Mouse (Mus musculus) thymus, adult 2 months (tissue): ENCODE measurements at regions not wholly inside any gene's neighbourhood (a gene's known extent, or its start where the extent isn't known, plus 50 kb on each side); places are given as distances from the start of the nearest gene placed in this dataset.

Experiments
- DNase-seq: peaks from one replicate; pipeline ENCODE4 v3.0.0; 2021
- H3K27ac ChIP-seq: fragments of 200-500 bp; 2 replicates; pipeline ENCODE4 v1.5.1; 2012; ENCODE audit warnings: low read length, control low read depth; ENCODE audit not compliant: control insufficient read depth, insufficient read depth
- H3K27me3 ChIP-seq: fragments of 200-500 bp; 2 replicates; pipeline ENCODE4 v1.6.1; 2012; ENCODE audit warnings: mild to moderate bottlenecking, low read length, moderate library complexity, mixed read lengths; ENCODE audit not compliant: control insufficient read depth, insufficient read depth
- H3K36me3 ChIP-seq: fragments of 200-500 bp; 2 replicates; pipeline ENCODE4 v1.6.1; 2012; ENCODE audit warnings: mild to moderate bottlenecking, low read length, moderate library complexity; ENCODE audit not compliant: control insufficient read depth, insufficient read depth
- H3K4me1 ChIP-seq: fragments of 200-500 bp; replicated peaks from 2 replicates; pipeline ENCODE4 v1.6.1; 2012; ENCODE audit warnings: low read length; ENCODE audit not compliant: control insufficient read depth, insufficient read depth
- H3K4me3 ChIP-seq: fragments of 200-500 bp; 2 replicates; pipeline ENCODE4 v1.5.1; 2012; ENCODE audit warnings: mild to moderate bottlenecking, low read length, control low read depth, moderate library complexity; ENCODE audit not compliant: control insufficient read depth, insufficient read depth
- CTCF ChIP-seq: fragments of 200-500 bp; IDR thresholded peaks from 2 replicates; pipeline ENCODE4 v1.5.1; 2012; ENCODE audit warnings: mild to moderate bottlenecking, control low read depth, low read length, moderate library complexity, borderline replicate concordance; ENCODE audit not compliant: control insufficient read depth, poor library complexity, insufficient read depth; ENCODE audit errors: extremely low read depth
- POLR2A ChIP-seq: fragments of 200-500 bp; IDR thresholded peaks from 2 replicates; pipeline ENCODE4 v1.6.1; 2012; ENCODE audit warnings: mild to moderate bottlenecking, low read length, control low read depth, moderate library complexity; ENCODE audit not compliant: control insufficient read depth, poor library complexity, insufficient read depth; ENCODE audit errors: extremely low read depth
- WGBS: fragments of 180-500 bp; shearing (Covaris S2); methylation state at CpG from one replicate; pipeline ENCODE4 v1.1.7; 2018; 5-methylcytosine and 5-hydroxymethylcytosine counted together

DNA sequence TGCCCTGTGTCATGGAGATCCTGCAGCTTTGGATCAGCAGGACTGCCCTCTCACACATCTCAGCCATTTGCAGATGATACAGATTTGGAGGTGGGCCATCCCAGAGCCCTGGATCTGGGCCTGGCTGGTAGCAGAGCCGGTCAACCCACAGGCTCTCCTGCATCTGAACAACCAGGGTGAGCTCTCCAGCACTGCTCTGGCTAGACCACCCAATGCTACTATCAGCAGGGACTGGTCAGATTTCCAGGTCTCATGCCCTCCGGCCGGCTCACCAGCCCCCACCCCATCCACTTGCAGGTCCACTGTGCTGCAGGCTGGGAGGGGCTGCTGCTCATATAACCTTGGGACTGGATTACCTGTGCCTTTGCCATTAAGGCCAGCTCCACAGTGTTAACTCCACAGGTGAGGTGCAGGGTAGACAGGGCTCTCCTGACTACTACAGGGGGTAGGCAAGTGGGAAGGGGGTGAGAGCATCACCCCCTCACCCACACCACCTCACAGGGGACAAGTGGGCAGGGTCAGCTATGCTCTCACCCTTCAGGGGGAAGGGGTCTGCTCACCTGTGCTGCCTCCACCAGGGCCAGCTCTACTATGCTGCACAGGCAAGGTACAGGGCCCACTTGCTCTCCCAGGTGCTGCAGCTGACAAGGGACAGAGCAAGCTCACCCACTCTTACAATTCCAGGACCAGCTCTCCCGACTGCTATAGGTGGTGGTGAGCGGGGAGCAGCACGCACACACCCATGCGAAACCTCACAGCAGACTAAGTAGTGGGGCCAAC lies 81.6 kb downstream of the Gpr65 start:
- Histone ChIP-seq H3K36me3 (no peaks in the 10 kb centered on the region), H3K4me1 (no peaks in the 10 kb centered on the region), H3K4me3 (no peak overlapping the region), H3K27ac (no peak overlapping the region), H3K27me3 (no peaks in the 10 kb centered on the region)
- DNase-seq = no peak
- 96% methylated on average over 7 of the region's 7 CpGs for WGBS
- TF ChIP-seq POLR2A (no peak), CTCF (no peak)

DNA sequence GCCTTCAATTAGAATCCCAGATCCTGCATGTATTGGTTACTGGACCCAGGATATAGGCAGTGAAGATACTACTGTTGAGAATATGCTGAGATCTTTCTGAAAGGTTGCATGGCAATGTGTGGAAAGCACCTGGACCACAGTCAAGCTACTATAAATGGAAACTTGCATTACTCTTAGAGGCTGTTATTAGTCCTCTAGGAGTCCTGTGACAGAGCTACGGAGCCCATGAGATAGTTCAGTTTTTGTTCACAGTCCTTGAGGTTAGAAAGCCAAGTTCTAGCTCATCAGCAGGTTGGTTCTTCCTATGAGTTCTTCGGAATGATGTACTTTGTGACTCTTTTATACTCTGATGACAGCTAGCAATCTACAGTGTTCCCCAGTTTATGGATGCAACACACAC lies 84.0 kb downstream of the Gpr65 start:
- no peaks in the 10 kb centered on the region for H3K36me3 ChIP-seq
- H3K27ac ChIP-seq = no peak overlapping the region
- H3K4me3 ChIP-seq = no peak overlapping the region
- TF ChIP-seq POLR2A (no peak), CTCF (no peak)
- no peaks in the 10 kb centered on the region for H3K4me1 ChIP-seq
- DNase-seq = no peak
- 96% methylated on average over 2 of the region's 2 CpGs for WGBS
- H3K27me3 ChIP-seq = no peaks in the 10 kb centered on the region

DNA sequence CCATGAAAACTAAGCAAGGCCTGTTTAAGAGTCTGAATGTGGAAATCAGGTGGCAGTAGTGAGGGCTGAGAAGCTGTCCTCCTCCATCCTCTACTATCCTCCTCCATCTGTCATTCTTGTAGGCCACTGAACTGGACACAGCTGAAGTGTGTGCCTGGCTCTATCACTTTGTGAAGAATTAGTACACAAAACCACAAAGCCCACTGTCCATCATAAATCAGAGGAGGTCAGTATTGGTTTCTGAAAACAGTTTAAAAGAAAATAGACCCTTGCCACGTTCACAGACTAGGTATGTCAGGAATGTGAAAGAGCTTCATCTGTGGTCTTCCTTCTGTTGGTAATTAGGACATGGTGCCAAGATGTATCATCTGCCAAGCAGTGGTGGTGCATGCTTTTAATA lies 86.1 kb downstream of the Gpr65 start:
- H3K4me1 ChIP-seq = no peaks in the 10 kb centered on the region
- H3K27ac ChIP-seq = no peak overlapping the region
- 66% methylated on average over 1 of the region's 1 CpGs for WGBS
- DNase-seq = no peak
- H3K4me3 ChIP-seq = no peak overlapping the region
- TF ChIP-seq CTCF (no peak), POLR2A (no peak)
- no peaks in the 10 kb centered on the region for H3K36me3 ChIP-seq
- H3K27me3 ChIP-seq = no peaks in the 10 kb centered on the region

DNA sequence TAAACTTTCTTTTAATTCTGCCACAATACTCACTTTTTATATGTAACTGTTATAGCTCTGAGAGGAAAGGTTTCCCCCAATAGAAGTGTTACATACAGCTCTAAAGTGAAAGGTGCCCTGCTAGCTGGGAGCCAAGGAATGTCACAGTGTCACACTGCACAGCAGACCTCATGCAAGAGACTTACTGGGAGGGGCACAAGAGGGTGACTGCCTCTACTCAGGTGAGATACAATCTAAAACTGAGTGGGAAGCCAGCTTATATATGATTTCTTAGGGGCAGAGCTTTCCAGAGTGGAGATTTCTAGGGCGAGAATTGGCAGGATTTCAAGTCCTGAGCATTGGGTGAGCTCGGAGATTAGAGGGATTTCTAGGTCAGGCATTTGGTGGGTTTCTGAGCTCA lies 99.1 kb downstream of the Gpr65 start:
- H3K36me3 ChIP-seq = no peaks in the 10 kb centered on the region
- TF ChIP-seq CTCF = no peak
- no peak for TF ChIP-seq POLR2A
- WGBS = 91% methylated on average over 2 of the region's 2 CpGs
- no peaks in the 10 kb centered on the region for H3K4me1 ChIP-seq
- no peak overlapping the region for H3K4me3 ChIP-seq
- H3K27ac ChIP-seq = no peak overlapping the region
- H3K27me3 ChIP-seq = no peaks in the 10 kb centered on the region
- no peak for DNase-seq

DNA sequence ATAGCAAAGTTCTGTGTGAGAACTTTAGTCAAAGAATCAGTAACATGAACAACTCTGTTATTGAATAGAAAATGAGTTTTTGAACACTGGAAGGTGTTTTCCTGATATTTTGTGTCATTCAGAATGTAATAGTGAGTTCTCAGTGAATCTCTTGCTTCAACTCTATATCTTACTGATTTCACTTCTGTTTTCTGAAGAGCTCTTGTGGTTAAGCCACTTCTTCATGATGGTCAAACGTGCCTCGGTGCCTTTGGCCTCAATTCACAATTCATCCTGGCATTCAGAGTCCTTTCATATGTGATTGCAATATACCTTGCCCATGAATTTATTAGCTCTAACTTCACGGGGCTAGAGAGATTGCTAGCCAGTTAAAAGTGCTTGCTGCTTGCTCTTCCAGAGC lies 102.3 kb downstream of the Gpr65 start:
- no peaks in the 10 kb centered on the region for H3K36me3 ChIP-seq
- H3K27me3 ChIP-seq = no peaks in the 10 kb centered on the region
- H3K4me1 ChIP-seq = no peaks in the 10 kb centered on the region
- no peak for TF ChIP-seq CTCF
- TF ChIP-seq POLR2A = no peak
- H3K4me3 ChIP-seq = no peak overlapping the region
- WGBS = 22% methylated on average over 3 of the region's 3 CpGs
- no peak for DNase-seq
- H3K27ac ChIP-seq = no peak overlapping the region

DNA sequence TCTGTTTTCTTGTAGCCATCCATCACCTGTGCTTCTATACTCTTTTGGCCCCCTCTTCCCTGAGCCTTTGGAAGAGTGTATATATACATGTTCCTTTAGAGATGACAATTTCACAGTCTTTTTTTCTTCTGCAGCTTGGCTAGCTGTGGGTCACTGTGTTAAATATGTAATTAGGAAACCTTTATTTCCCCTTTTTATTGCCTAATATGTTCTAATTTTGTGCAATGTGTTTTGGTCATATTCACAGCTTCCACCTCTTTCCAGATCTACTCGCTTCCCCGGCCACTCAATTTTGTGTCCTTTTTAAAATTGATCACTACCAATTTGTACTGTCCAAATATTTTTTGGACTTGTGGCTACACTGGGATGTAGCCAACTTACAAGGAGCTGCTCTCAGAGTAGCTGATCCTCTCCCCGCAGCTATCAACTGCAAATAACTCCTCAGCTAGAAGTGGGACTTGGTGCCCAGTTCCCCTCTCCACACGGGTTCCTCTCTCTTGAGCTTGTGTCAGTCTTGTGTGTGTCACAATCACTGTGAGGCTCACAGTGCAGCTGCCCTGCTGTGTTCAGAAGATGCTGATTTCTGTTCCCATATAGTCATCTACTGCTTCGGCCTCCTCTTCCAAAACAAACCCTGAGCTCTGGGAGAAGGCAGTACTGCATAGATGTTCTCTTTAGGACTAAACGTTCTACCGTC lies 106.9 kb downstream of the Gpr65 start:
- no peak overlapping the region for H3K27ac ChIP-seq
- H3K36me3 ChIP-seq = no peaks in the 10 kb centered on the region
- H3K27me3 ChIP-seq = no peaks in the 10 kb centered on the region
- no peaks in the 10 kb centered on the region for H3K4me1 ChIP-seq
- 87% methylated on average over 7 of the region's 7 CpGs for WGBS
- DNase-seq = no peak
- TF ChIP-seq CTCF = no peak
- TF ChIP-seq POLR2A = no peak
- H3K4me3 ChIP-seq = no peak overlapping the region
